Mouse (Mus musculus): ENCODE results near the gene Macc1.

DNA sequence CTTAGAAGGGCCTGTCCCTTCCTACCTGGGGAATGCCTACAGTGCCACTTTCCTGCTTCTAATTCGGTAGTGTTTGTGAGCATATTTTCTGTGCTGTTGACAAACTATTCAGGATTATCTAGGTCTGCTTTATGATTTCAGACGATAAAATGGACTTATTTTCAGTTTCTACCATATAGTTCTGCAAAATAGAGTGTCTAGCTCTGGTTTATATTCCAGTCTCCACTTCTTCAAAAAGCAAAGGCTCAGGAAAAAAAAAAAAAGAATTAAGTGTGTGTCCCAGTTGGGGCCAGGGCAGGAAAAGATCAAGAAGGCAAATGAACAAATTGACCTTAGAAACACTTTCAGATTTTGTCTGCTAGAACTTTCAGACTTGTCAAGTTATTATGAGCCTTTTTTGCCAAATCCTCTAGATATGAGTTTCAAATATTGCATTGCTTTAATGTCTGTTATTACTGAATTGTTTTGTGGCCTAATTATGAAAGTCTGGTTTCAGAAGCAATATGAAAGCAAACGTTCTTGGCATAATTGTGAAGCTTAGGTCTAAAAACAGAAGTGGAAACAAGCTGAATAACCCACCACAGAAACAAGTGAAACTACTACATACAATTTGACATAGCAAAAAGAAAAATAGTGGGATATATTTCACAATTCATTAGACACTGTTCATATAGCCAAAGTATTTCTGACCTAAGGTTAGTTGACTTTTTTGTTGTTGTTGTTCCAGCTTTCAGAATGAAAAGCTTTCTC is 881 bp upstream of the Macc1 start:
- TF ChIP-seq POLR2A (IDR thresholded peaks at IDR 0.05; ENCODE audit: control insufficient read depth, extremely low read depth, insufficient read depth, low read length, poor library complexity) (no peak), CTCF (IDR thresholded peaks at IDR 0.05; ENCODE audit: borderline replicate concordance, control insufficient read depth, extremely low read depth, insufficient read depth, low read length, poor library complexity) (no peak)
